Mouse (Mus musculus): ENCODE data around the gene Acyp1. TPM values are rescaled to one million over a fixed set of nuclear protein-coding genes. Genes with fewer than 3 reads are reported as not detected.

Acyp1 gene
- polyA plus RNA-seq (2012; rRNA removed), result 48.4 and 53.7 TPM in 2 replicates

DNA sequence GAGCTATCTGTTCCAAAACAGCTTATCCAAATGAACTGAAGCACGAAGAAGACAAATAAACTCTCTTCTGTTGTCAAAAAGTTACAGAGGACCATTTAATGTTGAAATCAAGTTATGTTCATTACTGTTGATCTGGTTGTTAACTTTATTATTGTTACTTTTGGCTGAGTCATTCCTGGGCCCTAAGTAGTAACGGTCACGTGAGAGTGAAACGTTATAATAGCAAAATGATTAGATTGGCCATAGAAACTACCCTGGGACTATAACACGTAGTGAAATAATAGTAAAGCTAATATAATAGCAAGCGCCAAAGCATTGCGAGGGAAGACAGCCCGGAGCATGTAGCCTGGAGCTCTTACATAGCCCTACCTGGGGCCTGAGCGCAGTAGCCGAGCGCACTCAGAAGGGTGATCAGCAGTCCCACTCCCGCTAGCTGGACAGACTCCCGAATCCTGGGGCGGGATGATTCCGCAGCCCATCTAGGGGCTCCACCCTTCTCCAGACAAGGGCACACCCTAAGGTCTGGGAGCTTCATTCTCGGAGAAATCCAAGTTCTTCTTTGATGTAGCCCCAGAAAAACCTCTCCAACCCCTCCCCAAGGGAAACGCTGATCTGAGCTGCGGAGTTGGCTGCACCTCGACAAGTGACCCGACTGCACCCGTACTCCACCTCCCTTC, at the start of gene Acyp1:
Gene Acyp1, minus strand, starts transcription at position 630 of the 677 bp plus-strand sequence.
- peaks cover 2% of the 10 kb centered on the region; the same call in 1 of the 2 replicates for H3K4me1 ChIP-seq (ENCODE audit: control insufficient read depth, insufficient read depth, low read length)
- peak within 1 kb of the TSS; percentile 45 for H3K4me3 ChIP-seq (ENCODE audit: insufficient read depth, low read length)
- no peak within 1 kb of the TSS for H3K27ac ChIP-seq (ENCODE audit: insufficient read depth, low read length)
- no peak for TF ChIP-seq POLR2A (IDR thresholded peaks at IDR 0.05; ENCODE audit: extremely low read depth, insufficient read depth, low read length)
- TF ChIP-seq CTCF (IDR thresholded peaks at IDR 0.05; ENCODE audit: extremely low read depth, insufficient read depth, low read length), result no peak

DNA sequence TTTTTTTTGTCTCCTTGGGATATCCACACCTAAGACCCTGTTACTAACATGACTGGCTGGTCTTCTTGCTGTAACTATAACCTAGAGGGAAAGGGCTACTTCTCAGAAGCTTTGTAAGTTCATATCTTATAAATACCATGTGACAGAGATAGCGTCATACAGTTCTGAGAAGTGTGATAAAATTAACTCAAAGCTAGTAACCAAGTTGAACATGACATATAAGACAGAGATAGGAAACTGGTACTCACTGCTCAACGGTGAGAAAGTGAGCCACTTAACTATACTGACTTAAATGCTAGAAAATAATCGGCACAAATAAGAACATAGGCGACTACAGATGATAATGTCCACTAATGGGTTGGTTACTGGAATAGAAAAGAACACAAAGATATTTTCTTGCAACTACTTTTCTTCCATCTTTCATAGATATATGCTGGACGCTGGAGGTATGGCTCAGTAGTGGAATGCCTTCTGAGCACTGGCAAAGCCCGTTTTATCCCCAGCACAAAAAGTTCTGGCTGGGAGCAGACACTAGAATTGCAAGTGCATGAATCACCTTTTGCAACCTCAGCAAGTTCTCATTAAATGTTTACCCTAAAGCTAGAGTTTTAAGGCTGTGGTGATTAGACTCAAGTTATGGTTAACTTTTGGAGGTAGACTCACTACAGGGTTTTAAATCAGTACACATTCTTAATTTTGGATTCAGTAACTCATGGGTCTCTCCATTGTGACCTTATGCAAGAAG, 49.5 kb upstream of the Acyp1 start:
- TF ChIP-seq POLR2A (IDR thresholded peaks at IDR 0.05; ENCODE audit: extremely low read depth, insufficient read depth, low read length) (no peak), CTCF (IDR thresholded peaks at IDR 0.05; ENCODE audit: extremely low read depth, insufficient read depth, low read length) (no peak)
- Histone ChIP-seq H3K27ac (ENCODE audit: insufficient read depth, low read length) (no peak overlapping the region), H3K4me1 (ENCODE audit: control insufficient read depth, insufficient read depth, low read length) (no peaks in the 10 kb centered on the region), H3K4me3 (ENCODE audit: insufficient read depth, low read length) (no peak overlapping the region; the same call in 1 of the 2 replicates)

DNA sequence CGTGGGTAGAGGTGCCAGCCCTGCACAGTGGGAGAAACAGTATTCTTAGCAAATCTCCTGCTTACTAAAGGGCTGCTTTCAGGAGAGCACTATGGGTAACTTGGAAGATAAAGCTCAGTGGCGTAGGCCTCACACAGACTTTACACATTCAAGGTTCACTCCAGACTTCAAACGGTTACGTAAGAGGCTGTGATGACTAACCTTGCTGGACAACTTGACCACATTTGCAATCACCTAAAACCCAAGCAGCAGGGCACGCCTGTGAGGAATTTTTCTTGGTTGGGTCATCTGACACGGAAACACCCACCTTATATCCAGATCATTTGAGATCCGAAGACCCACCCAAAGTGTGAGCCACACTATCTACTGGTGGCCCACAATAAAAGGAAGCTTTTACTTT, 41.9 kb upstream of the Acyp1 start:
- no peak for TF ChIP-seq CTCF (IDR thresholded peaks at IDR 0.05; ENCODE audit: extremely low read depth, insufficient read depth, low read length)
- no peak for TF ChIP-seq POLR2A (IDR thresholded peaks at IDR 0.05; ENCODE audit: extremely low read depth, insufficient read depth, low read length)
- Histone ChIP-seq H3K4me1 (ENCODE audit: control insufficient read depth, insufficient read depth, low read length) (no peaks in the 10 kb centered on the region), H3K27ac (ENCODE audit: insufficient read depth, low read length) (no peak overlapping the region), H3K4me3 (ENCODE audit: insufficient read depth, low read length) (no peak overlapping the region)

DNA sequence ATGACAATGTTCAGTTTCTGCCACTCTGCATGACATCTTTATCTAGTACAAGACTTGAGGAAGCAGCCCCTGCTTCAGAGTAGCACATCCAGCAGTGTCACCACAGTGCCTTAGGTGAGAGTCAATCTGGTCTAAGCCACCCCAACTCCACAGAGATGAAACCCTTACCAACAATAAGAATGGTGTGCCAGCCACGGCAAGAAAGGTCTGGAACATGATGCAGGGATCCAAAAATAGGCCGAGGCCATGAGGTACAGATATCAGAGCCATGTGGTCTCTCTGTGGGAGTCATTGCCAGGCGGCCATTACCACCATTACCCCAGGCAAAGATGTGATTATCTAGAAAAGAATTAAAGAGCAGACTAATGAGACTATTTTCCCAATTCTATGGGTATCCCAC, 20.4 kb upstream of the Acyp1 start:
- H3K4me1 ChIP-seq (ENCODE audit: control insufficient read depth, insufficient read depth, low read length), result no peaks in the 10 kb centered on the region
- TF ChIP-seq CTCF (IDR thresholded peaks at IDR 0.05; ENCODE audit: extremely low read depth, insufficient read depth, low read length) (no peak), POLR2A (IDR thresholded peaks at IDR 0.05; ENCODE audit: extremely low read depth, insufficient read depth, low read length) (no peak)
- no peak overlapping the region for H3K4me3 ChIP-seq (ENCODE audit: insufficient read depth, low read length)
- H3K27ac ChIP-seq (ENCODE audit: insufficient read depth, low read length), result no peak overlapping the region

DNA sequence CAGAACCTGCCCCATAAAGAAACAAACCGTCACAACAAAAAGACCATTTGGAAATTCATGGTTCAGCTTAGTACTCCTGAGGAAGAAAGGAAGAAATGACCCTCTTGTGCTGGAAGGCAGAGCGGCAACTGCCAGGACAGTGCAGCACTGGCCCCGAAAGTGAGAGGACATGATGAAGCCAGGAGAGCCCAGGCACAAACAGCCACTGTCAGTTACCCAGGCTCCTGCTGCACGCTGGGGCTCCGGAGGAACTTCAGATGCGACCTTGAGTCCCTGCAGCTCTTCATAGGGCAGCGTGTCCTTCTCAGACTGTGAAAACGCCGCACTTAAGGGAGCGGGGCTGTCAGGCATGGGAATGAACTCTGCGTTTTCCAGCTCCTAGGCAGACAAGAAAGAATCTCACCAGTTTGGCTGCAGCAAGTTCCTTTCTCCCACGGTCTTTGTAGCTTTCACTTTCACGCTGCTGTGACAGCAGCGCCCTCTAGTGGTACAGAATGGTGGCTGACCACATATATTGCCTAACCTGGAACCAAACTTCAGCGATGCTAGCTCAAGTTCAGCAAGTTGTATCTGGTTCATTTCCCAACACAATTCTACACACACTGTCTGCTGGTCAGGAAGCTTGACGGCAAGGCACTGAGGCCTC, 17.1 kb upstream of the Acyp1 start:
- TF ChIP-seq CTCF (IDR thresholded peaks at IDR 0.05; ENCODE audit: extremely low read depth, insufficient read depth, low read length) (peak; percentile 99), POLR2A (IDR thresholded peaks at IDR 0.05; ENCODE audit: extremely low read depth, insufficient read depth, low read length) (no peak)
- Histone ChIP-seq H3K4me1 (ENCODE audit: control insufficient read depth, insufficient read depth, low read length) (no peaks in the 10 kb centered on the region), H3K27ac (ENCODE audit: insufficient read depth, low read length) (no peak overlapping the region), H3K4me3 (ENCODE audit: insufficient read depth, low read length) (no peak overlapping the region)

DNA sequence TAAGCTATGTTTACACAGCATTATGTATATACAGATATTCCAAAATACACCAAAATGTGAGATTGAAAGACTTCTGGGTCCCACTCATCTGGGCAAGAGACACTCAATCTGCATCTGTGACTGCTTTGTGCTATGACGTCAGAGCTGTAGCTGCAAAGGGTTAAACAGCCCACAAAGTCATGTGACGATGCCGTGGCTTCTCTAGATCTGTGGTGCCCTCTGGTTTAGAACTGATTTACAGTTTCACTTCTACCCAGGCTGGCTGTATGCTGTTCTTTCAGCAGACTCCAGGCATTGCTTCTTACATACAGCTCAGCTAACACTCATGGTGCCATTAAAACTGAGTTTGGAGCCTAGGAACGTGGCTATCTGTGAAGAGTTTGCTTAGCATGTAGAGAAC, 16.5 kb upstream of the Acyp1 start:
- TF ChIP-seq POLR2A (IDR thresholded peaks at IDR 0.05; ENCODE audit: extremely low read depth, insufficient read depth, low read length) (no peak), CTCF (IDR thresholded peaks at IDR 0.05; ENCODE audit: extremely low read depth, insufficient read depth, low read length) (no peak)
- H3K27ac ChIP-seq (ENCODE audit: insufficient read depth, low read length), result no peak overlapping the region

DNA sequence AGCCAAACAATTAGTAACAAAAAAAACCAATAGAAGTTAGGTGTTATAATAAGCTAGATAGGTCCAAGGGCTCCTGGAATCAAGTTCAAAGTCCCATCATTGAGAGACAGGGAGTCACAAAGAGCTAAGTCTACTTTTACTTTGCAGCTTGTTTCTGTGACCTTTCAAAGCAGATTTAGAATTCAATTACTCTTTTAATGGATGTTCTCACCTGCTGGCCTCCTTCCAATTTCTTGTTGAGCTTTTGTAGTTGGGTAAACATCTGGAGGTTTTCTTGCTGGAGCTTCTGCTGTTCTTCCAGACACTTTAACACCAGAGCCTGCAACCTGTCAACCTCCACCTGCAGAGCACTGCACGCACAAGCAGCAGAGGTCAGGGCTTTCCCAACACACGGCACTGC, 15.0 kb upstream of the Acyp1 start:
- no peak overlapping the region for H3K4me3 ChIP-seq (ENCODE audit: insufficient read depth, low read length)
- peaks cover 2% of the 10 kb centered on the region; the same call in 1 of the 2 replicates for H3K4me1 ChIP-seq (ENCODE audit: control insufficient read depth, insufficient read depth, low read length)
- TF ChIP-seq CTCF (IDR thresholded peaks at IDR 0.05; ENCODE audit: extremely low read depth, insufficient read depth, low read length) (no peak), POLR2A (IDR thresholded peaks at IDR 0.05; ENCODE audit: extremely low read depth, insufficient read depth, low read length) (no peak)
- no peak overlapping the region for H3K27ac ChIP-seq (ENCODE audit: insufficient read depth, low read length)

More for the DNA sequence above, 16.5 kb upstream of the Acyp1 start:
- H3K4me3 ChIP-seq (ENCODE audit: insufficient read depth, low read length), result no peak overlapping the region
- no peaks in the 10 kb centered on the region for H3K4me1 ChIP-seq (ENCODE audit: control insufficient read depth, insufficient read depth, low read length)

DNA sequence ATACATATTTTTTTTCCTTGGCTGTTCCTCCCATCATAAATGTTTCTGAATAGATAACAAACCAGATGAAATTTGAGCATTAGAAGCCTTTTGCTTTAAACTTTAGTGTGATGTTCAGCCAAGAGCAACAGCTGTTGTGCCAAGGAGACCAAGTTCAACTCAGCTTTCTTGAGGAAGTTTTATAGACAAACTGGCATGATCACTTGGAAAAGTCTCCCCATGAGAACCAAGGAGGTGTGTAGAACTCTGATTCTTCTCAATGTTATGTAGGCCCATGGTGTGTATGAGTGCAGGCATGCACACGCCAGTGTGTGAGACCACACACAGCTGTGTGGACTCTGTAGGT, 10.6 kb upstream of the Acyp1 start:
- H3K4me3 ChIP-seq (ENCODE audit: insufficient read depth, low read length), result no peak overlapping the region
- no peak overlapping the region for H3K27ac ChIP-seq (ENCODE audit: insufficient read depth, low read length)
- peaks cover 2% of the 10 kb centered on the region; the same call in 1 of the 2 replicates for H3K4me1 ChIP-seq (ENCODE audit: control insufficient read depth, insufficient read depth, low read length)
- no peak for TF ChIP-seq POLR2A (IDR thresholded peaks at IDR 0.05; ENCODE audit: extremely low read depth, insufficient read depth, low read length)
- TF ChIP-seq CTCF (IDR thresholded peaks at IDR 0.05; ENCODE audit: extremely low read depth, insufficient read depth, low read length), result no peak

DNA sequence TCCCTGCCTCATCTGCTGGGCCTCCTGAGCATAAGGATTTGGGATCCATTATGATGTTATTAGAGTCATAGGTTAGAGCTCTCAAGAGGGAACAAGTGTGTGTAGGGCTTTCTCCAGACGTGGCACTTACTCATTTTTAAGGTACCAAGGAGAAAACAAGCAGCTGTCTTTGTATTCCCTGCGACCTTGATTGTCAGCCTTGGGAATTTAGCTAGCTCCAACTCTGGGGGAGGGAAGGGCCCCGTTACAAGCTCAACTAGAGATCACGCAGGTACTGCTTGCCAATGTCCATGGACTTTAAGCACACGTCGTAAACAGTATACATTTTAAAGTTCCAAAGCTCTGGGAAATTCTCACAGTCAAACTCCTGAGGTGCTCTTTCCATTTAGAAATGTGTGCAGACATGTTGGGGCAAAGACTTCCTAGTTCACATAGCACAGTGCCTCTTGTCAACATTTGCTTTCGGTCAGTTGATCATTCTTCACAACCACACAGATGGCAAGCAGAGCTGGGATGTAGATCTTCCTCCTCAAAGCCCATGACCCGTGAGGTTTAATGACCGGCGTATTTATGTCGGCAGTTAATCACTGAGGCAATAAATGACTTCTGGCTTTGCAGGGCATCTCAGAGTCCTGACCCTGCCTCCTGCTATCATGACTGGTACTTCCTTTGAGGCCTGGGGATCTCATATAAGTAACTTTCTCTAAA, 10.0 kb upstream of the Acyp1 start:
- Histone ChIP-seq H3K4me1 (ENCODE audit: control insufficient read depth, insufficient read depth, low read length) (peaks cover 2% of the 10 kb centered on the region; the same call in 1 of the 2 replicates), H3K27ac (ENCODE audit: insufficient read depth, low read length) (no peak overlapping the region), H3K4me3 (ENCODE audit: insufficient read depth, low read length) (no peak overlapping the region)
- TF ChIP-seq POLR2A (IDR thresholded peaks at IDR 0.05; ENCODE audit: extremely low read depth, insufficient read depth, low read length) (no peak), CTCF (IDR thresholded peaks at IDR 0.05; ENCODE audit: extremely low read depth, insufficient read depth, low read length) (no peak)

All from cortical plate, adult 2 months (tissue).